Mouse (Mus musculus): ENCODE results near the gene Ncapd2. TPM values are rescaled to one million over a fixed set of nuclear protein-coding genes. Genes with fewer than 3 reads are reported as not detected.
A peak's percentile ranks its signal among the peaks of the same experiment; 100 is the strongest.

The Ncapd2 gene
- polyA plus RNA-seq, 1 experiment from 2014 or later = 16.6 TPM

GRCm38 (mm10) chr6:125146797-125147196 lies 44.7 kb downstream of the Ncapd2 start:
- ATAC-seq (ENCODE audit: low FRiP score, low TSS enrichment) = no peak
- Histone ChIP-seq H3K27ac (replicated peaks) (no peak overlapping the region), H3K9ac (ENCODE audit: low read length) (no peak overlapping the region), H3K9me3 (ENCODE audit: control insufficient read depth, low read length) (no peaks in the 10 kb centered on the region), H3K27me3 (ENCODE audit: control insufficient read depth, insufficient read depth, low read length) (no peaks in the 10 kb centered on the region), H3K4me1 (replicated peaks; ENCODE audit: control insufficient read depth, insufficient read depth) (no peaks in the 10 kb centered on the region), H3K4me2 (replicated peaks; ENCODE audit: low read depth) (peak overlapping the region; percentile 68; the same call in 1 of the 2 replicates), H3K4me3 (ENCODE audit: low read depth, low read length) (no peak overlapping the region), H3K36me3 (ENCODE audit: control insufficient read depth, insufficient read depth, low read length) (peaks cover 2% of the 10 kb centered on the region; the same call in 1 of the 2 replicates)
- no peak for TF ChIP-seq CTCF (IDR thresholded peaks at IDR 0.05; ENCODE audit: low read depth)
- no peak for TF ChIP-seq EP300 (optimal IDR thresholded peaks at IDR 0.05)
- DNase-seq (ENCODE audit: low spot score) = no peak
- WGBS = 64% methylated on average over 4 of the region's 4 CpGs

GRCm38 (mm10) chr6:125146148-125146547 lies 45.4 kb downstream of the Ncapd2 start:
- H3K9me3 ChIP-seq (ENCODE audit: control insufficient read depth, low read length) = no peaks in the 10 kb centered on the region
- 50% methylated on average over 7 of the region's 7 CpGs for WGBS
- peak overlapping the region; percentile 57 for H3K4me3 ChIP-seq (ENCODE audit: low read depth, low read length)
- DNase-seq (ENCODE audit: low spot score) (no peak), ATAC-seq (ENCODE audit: low FRiP score, low TSS enrichment) (no peak)
- no peaks in the 10 kb centered on the region for H3K4me1 ChIP-seq (replicated peaks; ENCODE audit: control insufficient read depth, insufficient read depth)
- TF ChIP-seq CTCF (IDR thresholded peaks at IDR 0.05; ENCODE audit: low read depth) (no peak), EP300 (optimal IDR thresholded peaks at IDR 0.05) (no peak)
- peak overlapping the region; percentile 68 for H3K4me2 ChIP-seq (replicated peaks; ENCODE audit: low read depth)
- H3K27ac ChIP-seq (replicated peaks) = peak overlapping the region; percentile 89; the same call in 1 of the 2 replicates
- no peaks in the 10 kb centered on the region for H3K27me3 ChIP-seq (ENCODE audit: control insufficient read depth, insufficient read depth, low read length)
- peak overlapping the region; percentile 23; the same call in 1 of the 2 replicates for H3K9ac ChIP-seq (ENCODE audit: low read length)
- peaks cover 3% of the 10 kb centered on the region for H3K36me3 ChIP-seq (ENCODE audit: control insufficient read depth, insufficient read depth, low read length)

- H3K9ac ChIP-seq (ENCODE audit: low read length) = peak overlapping the region; percentile 75
- H3K4me1 ChIP-seq (replicated peaks; ENCODE audit: control insufficient read depth, insufficient read depth) = no peaks in the 10 kb centered on the region
- peak overlapping the region; percentile 89 for H3K27ac ChIP-seq (replicated peaks)
- WGBS = 8% methylated on average over 34 of the region's 35 CpGs
- H3K4me2 ChIP-seq (replicated peaks; ENCODE audit: low read depth) = peak overlapping the region; percentile 68
- no peaks in the 10 kb centered on the region for H3K9me3 ChIP-seq (ENCODE audit: control insufficient read depth, low read length)
- no peak for TF ChIP-seq CTCF (IDR thresholded peaks at IDR 0.05; ENCODE audit: low read depth)
- no peak for TF ChIP-seq EP300 (optimal IDR thresholded peaks at IDR 0.05)
- ATAC-seq (ENCODE audit: low FRiP score, low TSS enrichment) = peak; percentile 47
- peak overlapping the region; percentile 57 for H3K4me3 ChIP-seq (ENCODE audit: low read depth, low read length)
- peaks cover 10% of the 10 kb centered on the region for H3K36me3 ChIP-seq (ENCODE audit: control insufficient read depth, insufficient read depth, low read length)
- H3K27me3 ChIP-seq (ENCODE audit: control insufficient read depth, insufficient read depth, low read length) = no peaks in the 10 kb centered on the region
- no peak for DNase-seq (ENCODE audit: low spot score)
Measured at GRCm38 (mm10) chr6:125145479-125145951, 46.0 kb downstream of the Ncapd2 start.

- ATAC-seq (ENCODE audit: low FRiP score, low TSS enrichment) (peak; percentile 91), DNase-seq (ENCODE audit: low spot score) (peak; percentile 80)
- H3K27ac ChIP-seq (replicated peaks) = peak within 1 kb of the TSS; percentile 89
- H3K4me3 ChIP-seq (ENCODE audit: low read depth, low read length) = peak within 1 kb of the TSS; percentile 57
- H3K27me3 ChIP-seq (ENCODE audit: control insufficient read depth, insufficient read depth, low read length) = no peaks in the 10 kb centered on the region
- peaks cover 12% of the 10 kb centered on the region for H3K36me3 ChIP-seq (ENCODE audit: control insufficient read depth, insufficient read depth, low read length)
- no peaks in the 10 kb centered on the region for H3K9me3 ChIP-seq (ENCODE audit: control insufficient read depth, low read length)
- 3% methylated on average over 16 of the region's 16 CpGs for WGBS
- H3K9ac ChIP-seq (ENCODE audit: low read length) = peak within 1 kb of the TSS; percentile 75
- no peak for TF ChIP-seq EP300 (optimal IDR thresholded peaks at IDR 0.05)
- peak; percentile 74 for TF ChIP-seq CTCF (IDR thresholded peaks at IDR 0.05; ENCODE audit: low read depth)
- no peaks in the 10 kb centered on the region for H3K4me1 ChIP-seq (replicated peaks; ENCODE audit: control insufficient read depth, insufficient read depth)
- H3K4me2 ChIP-seq (replicated peaks; ENCODE audit: low read depth) = peak within 1 kb of the TSS; percentile 68
Measured at GRCm38 (mm10) chr6:125145001-125145400, 46.5 kb downstream of the Ncapd2 start, which contains the start of gene Iffo1. TSS of gene Iffo1 (plus strand) at chr6:125145241.

GRCm38 (mm10) chr6:125143904-125144303 lies 47.6 kb downstream of the Ncapd2 start:
- Histone ChIP-seq H3K4me2 (replicated peaks; ENCODE audit: low read depth) (no peak overlapping the region), H3K4me1 (replicated peaks; ENCODE audit: control insufficient read depth, insufficient read depth) (no peaks in the 10 kb centered on the region), H3K27me3 (ENCODE audit: control insufficient read depth, insufficient read depth, low read length) (no peaks in the 10 kb centered on the region), H3K4me3 (ENCODE audit: low read depth, low read length) (no peak overlapping the region), H3K9ac (ENCODE audit: low read length) (no peak overlapping the region), H3K9me3 (ENCODE audit: control insufficient read depth, low read length) (no peaks in the 10 kb centered on the region), H3K36me3 (ENCODE audit: control insufficient read depth, insufficient read depth, low read length) (peaks cover 18% of the 10 kb centered on the region), H3K27ac (replicated peaks) (no peak overlapping the region)
- DNase-seq (ENCODE audit: low spot score) (no peak), ATAC-seq (ENCODE audit: low FRiP score, low TSS enrichment) (no peak)
- 78% methylated on average over 9 of the region's 9 CpGs for WGBS
- no peak for TF ChIP-seq EP300 (optimal IDR thresholded peaks at IDR 0.05)

- DNase-seq (ENCODE audit: low spot score) = no peak
- WGBS = 74% methylated on average over 3 of the region's 3 CpGs
- Histone ChIP-seq H3K4me2 (replicated peaks; ENCODE audit: low read depth) (no peak overlapping the region), H3K9ac (ENCODE audit: low read length) (no peak overlapping the region), H3K4me1 (replicated peaks; ENCODE audit: control insufficient read depth, insufficient read depth) (no peaks in the 10 kb centered on the region), H3K27me3 (ENCODE audit: control insufficient read depth, insufficient read depth, low read length) (no peaks in the 10 kb centered on the region), H3K36me3 (ENCODE audit: control insufficient read depth, insufficient read depth, low read length) (peaks cover 20% of the 10 kb centered on the region), H3K4me3 (ENCODE audit: low read depth, low read length) (no peak overlapping the region), H3K27ac (replicated peaks) (no peak overlapping the region), H3K9me3 (ENCODE audit: control insufficient read depth, low read length) (no peaks in the 10 kb centered on the region)
- ATAC-seq (ENCODE audit: low FRiP score, low TSS enrichment) = no peak
- TF ChIP-seq CTCF (IDR thresholded peaks at IDR 0.05; ENCODE audit: low read depth) (no peak), EP300 (optimal IDR thresholded peaks at IDR 0.05) (no peak)
Measured at GRCm38 (mm10) chr6:125143128-125143527, 48.4 kb downstream of the Ncapd2 start.
